Mouse (Mus musculus) testis, postnatal 14 days (tissue): ENCODE results near the gene Ift43.

Experiments used
- DNase-seq: peaks from one replicate; pipeline ENCODE4 v3.0.0; 2021; ENCODE audit warnings: low spot score

Ift43 gene

DNA sequence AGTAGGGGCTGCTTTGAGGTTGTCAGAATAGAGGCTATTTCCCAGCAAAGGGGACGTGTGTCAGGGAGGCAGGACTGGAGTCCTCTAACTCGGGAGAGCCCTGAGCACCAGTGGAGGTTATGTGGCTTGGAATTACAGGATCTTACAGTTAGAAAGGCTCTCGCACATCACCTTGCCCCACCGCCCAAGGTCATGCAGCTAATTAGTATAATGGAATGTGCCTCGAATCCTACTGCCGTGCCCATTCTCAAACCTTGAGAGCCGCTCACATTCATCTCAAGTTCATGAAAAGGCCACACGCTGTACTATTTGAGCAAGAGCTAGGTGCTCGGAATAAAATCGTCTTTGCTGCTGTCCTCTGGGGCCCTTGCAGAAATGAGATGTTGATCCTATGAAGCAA is 47.4 kb downstream of the Ift43 start:
- no peak for DNase-seq

DNA sequence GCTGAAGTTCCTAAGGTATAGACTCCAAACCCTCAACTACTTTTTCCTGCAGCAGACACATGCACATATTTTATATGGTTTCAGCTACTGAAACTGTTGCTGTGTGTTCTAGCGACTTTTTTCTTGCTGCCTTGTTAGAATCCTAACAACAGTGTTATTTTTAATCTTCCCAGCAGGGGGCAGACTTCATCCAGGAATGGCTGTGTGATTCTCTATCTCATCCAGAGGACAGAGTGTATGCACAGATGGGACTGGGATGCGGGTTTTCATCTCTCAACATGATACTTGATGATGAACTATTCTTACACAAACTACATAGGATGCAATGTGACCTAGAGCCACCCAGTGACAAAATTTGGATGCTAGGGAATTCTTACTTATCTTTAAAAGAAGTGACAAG is 50.5 kb downstream of the Ift43 start:
- DNase-seq: peak; percentile 22

DNA sequence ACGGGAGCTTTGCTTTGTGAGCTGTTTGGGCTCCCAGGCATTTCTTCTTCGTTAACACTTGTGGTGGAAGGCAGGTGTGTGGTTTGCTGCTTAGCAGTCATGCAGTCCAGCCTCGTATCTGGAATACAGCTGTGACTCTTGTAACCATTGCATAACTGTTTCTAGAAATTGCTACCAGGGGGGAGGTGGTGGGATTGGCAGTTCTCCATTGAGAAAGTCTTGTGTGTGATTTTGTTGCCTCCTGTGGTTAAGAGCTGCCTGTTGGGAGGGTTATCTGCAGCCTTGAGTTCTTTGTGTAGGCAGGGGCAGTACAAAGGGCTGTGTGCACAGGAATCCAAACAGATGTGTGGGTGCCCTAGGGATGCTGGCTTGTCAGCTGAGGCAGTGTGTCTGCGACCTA is 53.4 kb downstream of the Ift43 start:
- DNase-seq: no peak

DNA sequence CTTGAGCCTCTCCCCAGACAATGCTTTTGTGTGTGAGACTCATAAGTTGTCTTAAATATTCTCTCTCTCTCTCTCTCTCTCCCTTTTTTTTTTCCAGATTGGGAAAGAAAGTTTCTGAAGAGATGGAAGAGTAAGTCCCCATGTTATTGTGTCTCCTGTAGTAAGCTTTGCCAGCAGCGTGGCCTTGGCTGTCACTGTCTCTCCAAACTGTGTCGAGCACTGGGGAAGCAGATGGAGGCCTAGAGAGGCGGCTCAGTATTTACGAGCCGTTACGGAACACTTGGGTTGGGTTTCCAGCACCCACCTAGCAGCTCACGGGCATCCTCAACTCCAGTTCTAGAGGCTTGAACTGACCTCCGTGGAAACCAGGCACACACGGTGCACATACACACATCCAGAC is 56.4 kb downstream of the Ift43 start:
- DNase-seq: no peak

DNA sequence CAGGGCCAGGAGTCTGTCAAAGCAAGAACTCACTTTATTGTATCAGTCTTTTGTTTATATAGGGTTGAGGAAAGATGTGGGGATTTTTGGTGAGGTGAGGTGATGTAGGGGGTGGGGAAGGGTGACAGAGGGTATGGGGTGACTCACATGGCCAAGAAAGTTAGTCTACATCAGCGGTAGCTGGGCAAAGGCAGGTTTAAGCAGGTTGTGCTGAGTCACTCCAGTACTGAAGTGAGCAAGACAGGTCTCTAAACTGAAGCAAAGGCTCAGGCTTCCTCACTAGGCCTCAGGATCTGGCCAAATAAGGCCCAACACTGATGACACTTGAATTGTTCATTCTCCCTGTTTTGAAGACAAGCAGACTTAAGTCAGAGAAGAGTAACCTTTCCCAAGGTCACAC is 60.0 kb downstream of the Ift43 start:
- no peak for DNase-seq

DNA sequence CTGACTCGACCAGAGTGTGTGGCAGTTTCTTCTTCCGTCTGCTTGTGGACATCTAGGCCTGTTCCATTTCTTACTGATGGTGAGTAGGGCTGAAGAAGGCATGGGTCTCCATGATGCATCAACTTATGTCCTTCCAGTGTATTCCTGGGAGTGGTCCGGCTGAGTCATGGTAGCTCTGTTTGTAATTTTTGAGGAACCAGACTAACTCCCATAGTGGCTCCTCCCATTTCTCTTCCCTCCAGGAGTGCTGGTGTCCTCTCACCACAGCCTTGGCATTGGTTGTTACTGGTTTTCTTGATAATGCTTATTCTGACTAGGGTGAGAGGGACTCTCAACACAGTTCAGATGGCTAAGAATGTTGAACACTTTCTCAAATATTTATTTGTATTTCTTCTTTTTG is 63.9 kb downstream of the Ift43 start:
- no peak for DNase-seq

DNA sequence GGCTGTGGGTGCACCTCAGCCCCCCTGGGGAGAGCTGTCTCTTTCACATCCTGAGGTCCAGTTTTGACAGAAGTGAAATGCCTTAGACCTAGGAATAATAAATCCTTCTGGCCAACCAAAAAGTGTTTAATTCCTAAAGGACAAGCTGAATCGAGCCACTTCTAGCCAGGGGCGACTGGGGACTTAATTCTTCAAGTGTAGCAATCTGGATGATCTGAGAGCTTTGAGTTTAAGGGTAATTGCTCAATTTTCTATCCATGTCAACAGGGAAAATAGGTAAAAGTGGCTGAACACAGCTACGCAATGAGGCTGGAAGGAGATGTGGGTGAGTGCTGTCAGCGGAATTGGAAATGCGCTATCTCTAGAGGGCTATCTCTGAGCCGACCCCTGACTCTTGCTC is 65.9 kb downstream of the Ift43 start:
- no peak for DNase-seq

DNA sequence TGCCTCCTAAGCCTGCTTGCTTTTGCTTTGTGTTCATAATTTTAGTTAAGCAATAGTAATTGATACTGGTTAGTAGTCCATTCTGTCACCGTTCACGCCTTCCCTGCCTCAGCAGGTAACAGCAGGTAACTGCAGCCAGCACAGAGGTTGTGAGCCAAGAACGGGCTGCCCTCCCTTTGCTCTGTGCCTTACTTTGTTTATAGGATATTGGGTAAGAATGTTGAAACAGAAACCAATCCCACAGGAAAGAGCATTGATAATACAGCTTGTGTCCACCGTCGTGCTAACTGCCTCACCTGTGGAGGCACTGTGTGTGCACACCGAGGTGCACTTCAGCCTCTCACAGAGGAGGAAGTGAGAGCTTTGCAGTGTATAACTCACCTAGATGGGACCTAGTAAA is 66.7 kb downstream of the Ift43 start:
- DNase-seq: no peak

DNA sequence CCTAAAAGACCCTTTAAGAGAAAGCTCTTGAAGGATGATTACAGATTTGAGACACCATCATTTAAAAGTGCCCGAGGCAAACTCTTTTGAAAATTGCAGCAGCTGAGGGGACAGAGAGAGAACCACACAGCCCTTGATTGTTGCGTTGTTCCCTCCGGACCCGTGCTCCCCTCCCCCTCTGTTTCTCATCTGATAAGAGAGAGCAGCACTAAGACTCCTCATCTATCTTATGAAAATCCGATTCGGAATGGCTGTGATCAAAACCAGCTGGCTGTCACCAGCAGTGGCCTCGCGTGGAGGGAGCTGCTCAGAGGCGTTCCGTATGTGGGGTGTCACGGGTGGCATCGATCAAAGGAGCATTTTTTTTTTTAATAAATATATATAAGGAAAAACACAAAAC is 69.6 kb downstream of the Ift43 start:
- no peak for DNase-seq

DNA sequence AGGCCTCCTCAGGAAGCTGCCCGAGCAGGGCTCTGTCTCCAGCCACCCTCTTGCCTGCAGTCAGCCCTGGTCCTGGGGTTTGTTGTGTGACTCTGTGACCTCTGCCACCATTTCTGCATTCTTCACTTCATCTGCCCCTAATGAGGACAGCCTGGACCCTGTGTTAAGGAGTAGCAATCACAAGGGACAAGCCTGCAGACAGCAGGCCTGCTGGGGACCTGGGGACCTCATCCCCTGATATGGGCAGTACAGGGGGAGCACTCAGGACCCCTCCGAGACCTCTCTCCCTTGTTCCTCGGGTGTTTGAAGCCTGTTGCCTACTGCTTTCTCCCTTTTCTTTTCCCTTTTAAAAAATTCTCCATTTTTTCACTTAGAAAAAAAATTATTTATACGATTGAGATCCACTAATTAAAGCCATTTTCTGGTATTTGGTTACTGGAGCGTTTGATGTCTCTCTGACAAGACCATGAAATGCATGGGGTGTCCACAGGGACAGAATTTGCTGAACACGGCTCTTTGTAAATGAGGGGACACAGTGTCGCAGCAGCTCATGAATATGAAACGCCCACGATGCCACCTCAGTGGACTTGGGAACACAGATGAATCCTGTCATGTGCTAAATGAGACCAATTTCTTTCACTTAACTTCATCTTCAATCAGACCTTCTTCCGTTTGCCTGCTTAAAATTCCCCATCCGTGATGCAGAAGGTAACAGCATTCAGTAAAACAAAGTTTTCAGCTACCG is 71.0 kb downstream of the Ift43 start:
- DNase-seq: no peak

DNA sequence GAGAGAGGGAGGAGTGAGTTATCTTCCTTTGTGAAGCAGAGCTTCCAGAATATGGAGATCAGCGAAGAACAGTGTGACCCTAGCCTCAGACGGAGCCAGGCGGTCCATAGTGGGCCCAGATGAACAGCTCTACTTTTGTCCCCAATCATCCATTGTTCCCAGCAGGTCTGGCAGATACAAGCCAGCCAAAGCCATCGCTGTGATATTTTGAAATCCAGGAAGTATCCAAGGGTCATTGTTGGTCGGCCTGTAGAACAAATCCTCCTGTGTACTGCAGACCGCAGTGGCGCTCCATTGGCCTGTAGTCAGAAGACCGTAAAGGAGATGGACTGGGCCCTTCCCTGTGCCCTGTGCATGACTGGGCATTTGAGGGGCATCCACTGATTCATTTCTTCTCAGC is 72.8 kb downstream of the Ift43 start:
- no peak for DNase-seq

DNA sequence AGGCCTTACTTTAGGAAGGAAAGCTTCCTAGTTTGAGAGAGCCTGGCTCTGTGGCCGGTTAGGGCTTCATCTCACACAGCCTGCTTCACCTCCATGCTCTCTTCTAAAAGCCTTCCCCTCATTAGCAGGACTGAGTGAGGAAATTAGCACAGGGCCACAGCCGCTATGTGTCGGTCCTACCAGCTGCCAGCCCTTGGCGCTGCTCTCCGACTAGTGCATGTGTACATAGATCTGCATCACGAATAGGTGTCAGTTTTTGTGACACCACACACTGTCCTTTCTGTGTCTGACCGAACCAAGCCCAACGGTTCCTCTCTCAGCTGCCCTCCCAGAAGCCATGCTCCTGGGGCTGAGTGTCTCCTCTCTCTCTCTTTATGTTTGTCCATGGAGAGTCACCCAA is 74.8 kb downstream of the Ift43 start:
- no peak for DNase-seq

DNA sequence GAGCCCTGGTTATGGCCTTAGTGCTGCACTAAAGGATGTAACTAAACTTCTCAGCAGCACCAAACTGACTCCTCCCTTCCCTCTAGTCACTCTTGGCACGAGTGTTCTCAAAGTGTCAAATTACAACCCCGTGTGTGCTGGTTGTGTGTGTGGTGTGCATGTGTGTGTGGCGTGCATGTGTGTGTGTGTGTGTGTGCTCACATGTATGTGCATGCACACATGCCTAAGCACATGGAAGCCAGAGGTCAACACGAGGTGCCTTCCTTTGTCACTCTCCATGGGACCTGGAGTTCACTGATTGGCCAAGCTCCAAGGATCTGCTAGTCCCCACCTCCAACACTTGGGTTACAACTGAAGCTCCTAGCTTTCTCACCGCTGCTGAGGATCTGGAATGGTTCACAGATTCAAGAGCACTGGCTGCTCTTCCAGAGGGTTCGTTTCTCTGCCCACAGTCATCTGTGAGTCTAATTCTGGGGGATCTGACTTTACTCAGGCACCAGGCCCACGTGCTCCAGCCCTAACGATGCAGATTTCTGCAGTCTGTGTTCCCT is 75.6 kb downstream of the Ift43 start:
- no peak for DNase-seq

DNA sequence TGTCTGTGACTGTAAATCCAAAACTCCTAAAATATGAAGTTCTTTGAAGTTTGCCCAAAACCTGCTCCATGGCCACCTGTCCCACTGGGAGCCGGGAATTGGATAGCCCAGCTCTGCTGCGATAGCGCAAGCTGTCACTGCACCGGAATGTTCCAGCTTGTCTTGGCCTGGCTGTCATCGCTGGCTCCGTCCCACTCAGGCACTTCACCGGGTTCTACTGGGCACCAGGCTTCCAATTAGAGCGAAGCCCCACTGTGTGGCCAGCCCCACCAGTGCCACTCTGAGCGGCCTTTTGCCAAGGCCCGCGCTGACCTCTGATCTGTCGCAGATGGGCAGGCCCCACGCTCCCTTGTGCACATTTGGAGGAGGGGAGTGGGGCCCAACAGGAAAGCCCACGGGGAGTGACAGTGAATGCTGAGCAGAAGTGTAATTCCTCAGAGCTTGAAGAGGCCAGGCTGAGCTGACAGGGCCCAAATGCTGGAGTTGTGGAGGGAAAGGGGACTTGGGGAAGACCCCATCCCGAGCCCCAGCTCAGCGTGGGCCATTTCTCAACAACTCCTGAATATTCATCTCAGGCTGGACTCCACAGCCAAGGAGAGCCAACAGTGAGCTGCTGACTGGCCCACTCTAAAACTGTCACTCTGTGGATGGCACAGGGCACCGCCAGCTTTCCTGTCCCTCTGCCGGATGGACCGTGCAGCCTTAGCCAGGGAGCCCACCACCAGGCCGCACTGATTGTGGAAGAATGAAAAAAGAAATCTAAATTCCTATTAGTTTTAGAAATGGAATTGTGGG is 76.5 kb downstream of the Ift43 start:
- no peak for DNase-seq

DNA sequence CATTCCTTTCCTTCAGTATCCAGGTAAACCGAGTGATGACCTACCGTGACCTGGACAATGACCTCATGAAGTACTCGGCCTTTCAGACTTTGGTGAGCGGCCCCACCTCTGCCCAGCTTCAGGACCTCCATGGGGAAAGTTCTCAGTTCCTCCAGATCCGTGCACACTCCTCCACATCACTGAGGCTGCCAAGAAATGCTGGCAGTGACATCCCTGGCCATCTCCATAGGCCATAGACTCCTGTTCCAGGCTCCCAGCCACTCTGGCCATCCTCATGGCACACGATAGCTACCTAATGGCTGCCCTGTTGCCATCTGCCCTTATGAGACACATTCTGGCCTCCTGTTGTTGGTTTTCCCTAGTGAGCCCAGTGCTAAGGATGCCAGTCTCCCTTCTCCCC is 79.1 kb downstream of the Ift43 start:
- DNase-seq: no peak

DNA sequence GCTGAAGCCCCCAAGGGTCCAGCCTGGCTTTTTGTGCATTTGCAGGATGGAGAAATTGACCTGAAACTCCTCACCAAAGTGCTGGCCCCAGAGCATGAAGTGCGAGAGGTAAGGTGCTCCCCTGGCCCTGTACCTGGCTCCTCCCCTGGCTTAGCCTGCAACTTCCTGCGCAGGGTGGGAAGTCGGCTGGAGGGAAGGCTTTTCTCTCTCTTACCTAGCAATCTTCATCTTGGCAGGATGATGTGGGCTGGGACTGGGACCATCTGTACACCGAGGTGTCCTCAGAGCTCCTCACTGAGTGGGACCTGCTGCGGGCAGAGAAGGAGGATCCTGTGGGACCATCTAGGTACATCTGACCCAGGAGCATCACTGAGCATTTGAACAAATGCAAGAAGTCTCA is 79.6 kb downstream of the Ift43 start:
- no peak for DNase-seq

DNA sequence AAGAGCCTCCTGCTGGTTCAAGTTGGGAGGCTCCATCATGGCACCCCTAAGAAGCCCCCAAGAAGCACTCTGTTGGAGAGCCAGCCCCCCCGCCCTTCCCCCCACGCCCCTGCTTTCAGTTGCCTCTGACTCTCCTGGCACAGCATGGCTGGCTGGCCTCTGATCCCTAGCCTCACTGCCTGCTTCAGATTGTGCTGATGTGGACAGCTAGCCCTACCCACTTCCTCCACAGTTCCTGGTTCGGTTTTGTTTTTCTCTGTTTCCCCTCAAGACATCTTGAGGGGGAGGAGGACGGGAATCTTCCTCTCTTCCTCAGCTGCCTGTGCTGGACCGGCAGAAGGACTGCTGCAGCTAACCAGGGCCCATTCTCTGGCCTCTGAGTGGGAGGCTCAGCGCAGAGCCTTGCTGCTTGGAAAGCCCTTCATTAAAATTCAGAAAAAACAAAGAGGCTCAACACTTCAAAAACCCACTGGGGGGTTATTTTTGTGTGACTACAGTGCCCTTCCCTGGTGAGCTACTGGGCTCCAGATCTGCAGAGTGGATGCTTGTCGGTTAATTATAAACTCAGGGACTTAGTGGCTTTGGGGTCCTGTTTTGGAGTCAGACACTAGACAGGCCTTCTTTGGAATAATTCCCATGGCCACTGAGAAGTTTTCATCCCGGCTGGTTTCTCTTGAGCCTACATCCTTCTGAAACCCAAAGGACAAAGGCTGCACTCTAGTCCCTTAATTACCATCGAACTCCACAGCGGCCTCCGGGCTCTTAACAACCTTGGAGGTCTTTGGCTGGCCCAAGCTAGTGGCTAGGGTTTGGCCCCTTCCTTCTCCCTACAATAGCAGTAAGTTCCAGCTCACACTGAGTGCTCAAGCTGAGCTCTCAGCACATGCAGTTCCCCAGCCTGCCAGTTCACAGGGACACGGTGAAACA is 80.8 kb downstream of the Ift43 start:
- peak; percentile 40 for DNase-seq

DNA sequence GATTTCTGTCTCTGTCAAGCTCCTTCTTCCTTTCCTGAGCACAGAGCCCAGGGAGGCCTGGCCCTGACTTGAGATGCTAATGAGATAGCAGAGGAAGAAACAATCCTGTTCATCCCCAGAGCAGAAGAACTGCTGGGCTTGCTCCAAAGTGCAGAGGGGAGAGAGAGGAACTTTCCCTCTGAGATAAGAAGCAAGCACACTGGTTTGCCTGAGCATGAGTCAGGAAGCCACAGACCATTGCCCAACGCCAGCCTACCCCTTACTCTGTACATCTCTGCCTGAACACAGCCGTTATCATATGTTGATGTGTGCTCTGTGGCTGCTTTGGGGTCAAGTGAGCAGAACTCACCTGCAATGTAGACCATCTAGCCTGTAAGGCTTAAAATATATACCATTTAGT is 83.9 kb downstream of the Ift43 start:
- DNase-seq: no peak

DNA sequence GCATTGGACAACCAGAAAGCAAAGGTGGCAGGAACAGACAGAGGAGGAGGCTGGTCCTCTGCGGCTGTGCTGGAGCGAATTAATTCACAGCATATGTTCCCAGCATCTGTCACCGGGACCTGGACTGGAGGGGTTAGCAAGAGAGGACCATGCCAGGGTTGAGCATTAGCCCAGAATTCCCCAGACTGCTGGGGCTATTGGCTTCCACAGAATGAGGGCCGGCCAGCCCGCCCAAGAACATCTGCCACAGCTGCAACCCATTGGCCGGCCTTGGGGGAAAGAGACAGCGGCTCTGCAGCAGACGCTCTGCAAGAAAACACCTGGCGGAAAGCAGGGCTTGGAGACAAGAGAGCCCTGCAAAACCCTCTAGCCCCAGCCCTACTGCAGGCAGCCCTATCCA is 84.7 kb downstream of the Ift43 start:
- DNase-seq: peak; percentile 44

DNA sequence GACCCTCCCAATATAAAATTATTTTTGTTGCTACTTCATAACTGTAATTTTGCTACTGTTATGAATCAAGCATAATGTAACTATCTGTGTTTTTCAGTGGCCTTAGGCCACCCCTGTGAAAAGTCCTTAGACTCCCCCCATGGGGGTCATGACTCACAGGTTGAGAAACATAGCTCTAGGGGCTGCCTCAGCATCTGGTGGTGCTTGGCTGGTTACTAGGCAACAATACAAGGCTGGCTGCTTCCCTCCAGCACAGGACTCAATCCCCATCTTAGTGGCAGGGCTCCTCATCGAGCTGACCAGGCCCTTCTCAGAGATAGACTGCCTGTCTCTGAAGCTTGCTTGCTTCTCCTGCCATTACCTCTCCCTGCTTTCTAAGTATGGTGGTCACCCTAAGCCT is 86.4 kb downstream of the Ift43 start:
- no peak for DNase-seq

DNA sequence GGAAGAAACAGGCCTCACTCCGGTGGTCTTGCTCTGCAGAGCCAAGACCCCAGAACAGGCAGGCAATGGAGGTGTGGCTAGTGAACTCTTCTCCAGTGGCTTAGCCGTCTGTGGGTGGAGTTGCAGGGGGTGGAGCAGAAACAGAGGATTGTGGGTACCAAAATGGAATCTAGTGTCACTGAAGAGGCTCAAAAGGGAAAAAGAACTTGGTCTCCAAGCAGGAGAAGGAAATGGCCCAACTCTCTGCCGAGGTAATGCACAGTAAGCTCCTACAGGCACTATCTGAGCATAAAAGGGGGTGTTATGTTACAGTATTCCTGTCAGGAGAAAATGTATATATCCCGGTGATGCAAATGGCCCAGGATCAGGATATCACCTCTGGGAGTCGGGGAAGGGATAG is 86.9 kb downstream of the Ift43 start:
- no peak for DNase-seq

DNA sequence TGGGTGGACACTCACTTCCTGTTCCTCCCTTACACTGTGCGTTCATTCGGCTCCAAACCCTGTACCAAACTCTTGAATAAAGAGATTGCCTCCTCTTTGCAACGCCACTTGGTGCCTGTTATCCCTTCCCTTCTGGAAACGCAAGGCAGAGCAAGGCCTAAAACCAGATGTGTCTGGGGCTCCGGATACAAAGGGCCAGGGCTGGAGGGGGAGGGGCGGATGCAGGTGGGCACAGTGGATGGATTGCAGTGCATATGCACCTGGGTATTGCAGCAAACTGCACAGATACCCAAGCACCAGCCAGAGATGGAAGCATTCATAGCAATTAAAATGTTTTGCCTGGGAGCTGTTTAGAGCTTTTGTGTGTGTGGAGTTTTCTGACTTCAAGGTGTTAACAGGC is 91.0 kb downstream of the Ift43 start:
- DNase-seq: no peak
